Mouse (Mus musculus): ENCODE measurements around the gene 2610528A11Rik.

2610528A11Rik gene

GRCm38 (mm10) chr14:37083755-37084154, 30.1 kb downstream of the 2610528A11Rik start:
- DNase-seq: no peak

- no peak for DNase-seq
Observed at GRCm38 (mm10) chr14:37080724-37081123, 33.1 kb downstream of the 2610528A11Rik start.

GRCm38 (mm10) chr14:37068516-37068915, 45.3 kb downstream of the 2610528A11Rik start:
- peak; percentile 13 for DNase-seq

GRCm38 (mm10) chr14:37067629-37068028, 46.2 kb downstream of the 2610528A11Rik start, which contains the start of gene Lrit2:
TSS of gene Lrit2 (plus strand) at chr14:37067929.
- DNase-seq: no peak

GRCm38 (mm10) chr14:37066636-37067035, 47.2 kb downstream of the 2610528A11Rik start:
- DNase-seq: no peak

- no peak for DNase-seq
Observed at GRCm38 (mm10) chr14:37064849-37065248, 49.0 kb downstream of the 2610528A11Rik start.

All from kidney, adult 11 months (tissue).